Mouse (Mus musculus) forebrain, embryonic 13.5 days (tissue): ENCODE results near the gene Map3k3. TPM values are rescaled to one million over a fixed set of nuclear protein-coding genes. Genes with fewer than 3 reads are reported as not detected.
"Not testable (repeated sequence)": the region's sequence is repeated elsewhere in the genome, so short reads cannot be mapped to it uniquely, and the experiment has no call there.

Source experiments
- ATAC-seq: fragments of 200-750 bp; cut with Nextera tagmentation; 2 replicates; pipeline ENCODE4 v1.8.0; 2017
- H3K27ac ChIP-seq: fragments of 300-500 bp; sonication (generic); 2 replicates; pipeline ENCODE4 v1.5.1; 2015; ENCODE audit warnings: inconsistent platforms, mild to moderate bottlenecking, moderate library complexity
- H3K27me3 ChIP-seq: fragments of 300-500 bp; sonication (generic); 2 replicates; pipeline ENCODE4 v1.6.1; 2015; ENCODE audit warnings: mild to moderate bottlenecking, inconsistent platforms
- H3K36me3 ChIP-seq: fragments of 300-500 bp; sonication (generic); 2 replicates; pipeline ENCODE4 v1.6.1; 2015; ENCODE audit warnings: mild to moderate bottlenecking, inconsistent platforms; ENCODE audit not compliant: poor library complexity, severe bottlenecking
- H3K4me1 ChIP-seq: fragments of 300-500 bp; sonication (generic); 2 replicates; pipeline ENCODE4 v1.6.1; 2015; ENCODE audit warnings: inconsistent platforms
- H3K4me2 ChIP-seq: fragments of 300-500 bp; sonication (generic); 2 replicates; pipeline ENCODE4 v1.6.1; 2015; ENCODE audit warnings: inconsistent platforms, mild to moderate bottlenecking, moderate library complexity
- H3K4me3 ChIP-seq: fragments of 300-500 bp; sonication (generic); 2 replicates; pipeline ENCODE4 v1.5.1; 2015; ENCODE audit warnings: mild to moderate bottlenecking, inconsistent platforms
- H3K9ac ChIP-seq: fragments of 300-500 bp; sonication (generic); 2 replicates; pipeline ENCODE4 v1.6.1; 2015; ENCODE audit warnings: mild to moderate bottlenecking, inconsistent platforms
- H3K9me3 ChIP-seq: fragments of 300-500 bp; sonication (generic); replicated peaks from 2 replicates; pipeline ENCODE4 v1.6.1; 2016; ENCODE audit warnings: inconsistent platforms
- WGBS: fragments of 180-500 bp; shearing (Covaris S2); methylation state at CpG from one replicate; pipeline ENCODE4 v1.1.7; 2015; 5-methylcytosine and 5-hydroxymethylcytosine counted together
- polyA plus RNA-seq: library from polyadenylated mRNA; unstranded; fragments of >200 nt; fragmentation: Nextera tagmentation; extraction: Ambion mirVana; gene quantifications from 2 replicates; pipeline ENCODE4 v1.2.1, GENCODE M21; 2015

The Map3k3 gene
- polyA plus RNA-seq, 1 experiment from 2014 or later = 11.9 TPM

- no peaks in the 10 kb centered on the region for H3K9me3 ChIP-seq
- 77% methylated on average over 8 of the region's 8 CpGs for WGBS
- no peak for ATAC-seq
Measured at GRCm38 (mm10) chr11:106058020-106058419, 26.4 kb upstream of the Map3k3 start.

GRCm38 (mm10) chr11:106060549-106060948 lies 23.9 kb upstream of the Map3k3 start:
- 94% methylated on average over 1 of the region's 1 CpGs for WGBS
- H3K4me1 ChIP-seq = 0 out of 2 replicates have a peak, but pooled peaks cover 2% of the 10 kb centered on the region
- H3K27me3 ChIP-seq = no peaks in the 10 kb centered on the region
- ATAC-seq = no peak
- no peak overlapping the region for H3K4me3 ChIP-seq
- H3K27ac ChIP-seq = no peak overlapping the region
- peaks cover 45% of the 10 kb centered on the region for H3K36me3 ChIP-seq
- H3K9me3 ChIP-seq = no peaks in the 10 kb centered on the region
- H3K4me2 ChIP-seq = no peak overlapping the region
- no peak overlapping the region for H3K9ac ChIP-seq

More at GRCm38 (mm10) chr11:106058020-106058419, 26.4 kb upstream of the Map3k3 start:
- Histone ChIP-seq H3K4me1 (no peaks in the 10 kb centered on the region), H3K9ac (no peak overlapping the region), H3K4me2 (no peak overlapping the region), H3K36me3 (peaks cover 70% of the 10 kb centered on the region), H3K27ac (no peak overlapping the region), H3K4me3 (no peak overlapping the region), H3K27me3 (no peaks in the 10 kb centered on the region)

GRCm38 (mm10) chr11:106061311-106061710 lies 23.1 kb upstream of the Map3k3 start:
- H3K36me3 ChIP-seq = peaks cover 37% of the 10 kb centered on the region

GRCm38 (mm10) chr11:106063756-106064155 lies 20.7 kb upstream of the Map3k3 start:
- Histone ChIP-seq H3K9ac (no peak overlapping the region), H3K36me3 (peaks cover 13% of the 10 kb centered on the region), H3K27me3 (no peaks in the 10 kb centered on the region), H3K4me3 (no peak overlapping the region), H3K4me1 (peaks cover 7% of the 10 kb centered on the region), H3K4me2 (no peak overlapping the region), H3K27ac (no peak overlapping the region), H3K9me3 (no peaks in the 10 kb centered on the region)
- WGBS = 81% methylated on average over 5 of the region's 5 CpGs
- no peak for ATAC-seq

More at GRCm38 (mm10) chr11:106061311-106061710, 23.1 kb upstream of the Map3k3 start:
- WGBS = 85% methylated on average over 1 of the region's 1 CpGs
- Histone ChIP-seq H3K27me3 (no peaks in the 10 kb centered on the region), H3K27ac (no peak overlapping the region), H3K4me1 (peaks cover 2% of the 10 kb centered on the region; the same call in 1 of the 2 replicates), H3K9ac (no peak overlapping the region), H3K9me3 (no peaks in the 10 kb centered on the region), H3K4me2 (no peak overlapping the region), H3K4me3 (no peak overlapping the region)
- ATAC-seq = no peak

- H3K4me2 ChIP-seq = peak overlapping the region; percentile 95
- 46% methylated on average over 18 of the region's 18 CpGs for WGBS
- H3K36me3 ChIP-seq = 0 out of 2 replicates have a peak, but pooled peaks cover 5% of the 10 kb centered on the region
- 0 out of 2 replicates have a peak, but pooled peaks have one; percentile 6 for ATAC-seq
- H3K9ac ChIP-seq = peak overlapping the region; percentile 92; the same call in 1 of the 2 replicates
- H3K4me3 ChIP-seq = peak overlapping the region; percentile 82
- H3K9me3 ChIP-seq = no peaks in the 10 kb centered on the region
- peaks cover 7% of the 10 kb centered on the region for H3K4me1 ChIP-seq
- H3K27me3 ChIP-seq = no peaks in the 10 kb centered on the region
- H3K27ac ChIP-seq = no peak overlapping the region
Measured at GRCm38 (mm10) chr11:106065073-106065922, 19.1 kb upstream of the Map3k3 start.

- no peaks in the 10 kb centered on the region for H3K27me3 ChIP-seq
- H3K4me3 ChIP-seq = peak within 1 kb of the TSS; percentile 82
- WGBS = under 1% methylated on average over 49 of the region's 49 CpGs
- 0 out of 2 replicates have a peak, but pooled peaks cover 5% of the 10 kb centered on the region for H3K36me3 ChIP-seq
- H3K4me2 ChIP-seq = peak within 1 kb of the TSS; percentile 95
- peak within 1 kb of the TSS; percentile 92 for H3K9ac ChIP-seq
- H3K27ac ChIP-seq = peak within 1 kb of the TSS; percentile 72
- no peaks in the 10 kb centered on the region for H3K9me3 ChIP-seq
- H3K4me1 ChIP-seq = peaks cover 7% of the 10 kb centered on the region
- ATAC-seq = peak; percentile 99
Measured at GRCm38 (mm10) chr11:106065923-106066571, 18.4 kb upstream of the Map3k3 start, which contains the start of gene Taco1. Gene Taco1 (plus strand): TSS chr11:106066061.

GRCm38 (mm10) chr11:106066616-106067015 lies 17.8 kb upstream of the Map3k3 start:
- not testable (repeated sequence) for ATAC-seq, H3K36me3 ChIP-seq, H3K27me3 ChIP-seq, H3K4me1 ChIP-seq, H3K9me3 ChIP-seq, H3K27ac ChIP-seq
- 18% methylated on average over 23 of the region's 23 CpGs for WGBS
- peak overlapping the region; percentile 92 for H3K9ac ChIP-seq
- peak overlapping the region; percentile 82 for H3K4me3 ChIP-seq
- H3K4me2 ChIP-seq = peak overlapping the region; percentile 95

- 83% methylated on average over 3 of the region's 3 CpGs for WGBS
- H3K4me1 ChIP-seq = no peaks in the 10 kb centered on the region
- H3K9ac ChIP-seq = no peak overlapping the region
- no peak overlapping the region for H3K27ac ChIP-seq
- no peak for ATAC-seq
- H3K36me3 ChIP-seq = peaks cover 18% of the 10 kb centered on the region
- H3K9me3 ChIP-seq = no peaks in the 10 kb centered on the region
- no peaks in the 10 kb centered on the region for H3K27me3 ChIP-seq
- no peak overlapping the region for H3K4me2 ChIP-seq
- H3K4me3 ChIP-seq = no peak overlapping the region
Measured at GRCm38 (mm10) chr11:106073774-106074173, 10.6 kb upstream of the Map3k3 start.

- Histone ChIP-seq H3K27me3 (no peaks in the 10 kb centered on the region), H3K36me3 (peaks cover 14% of the 10 kb centered on the region), H3K4me3 (no peak overlapping the region), H3K4me1 (no peaks in the 10 kb centered on the region), H3K9me3 (no peaks in the 10 kb centered on the region), H3K27ac (no peak overlapping the region), H3K4me2 (no peak overlapping the region), H3K9ac (no peak overlapping the region)
- ATAC-seq = 0 out of 2 replicates have a peak, but pooled peaks have one; percentile 36
- 4% methylated on average over 4 of the region's 4 CpGs for WGBS
Measured at GRCm38 (mm10) chr11:106076321-106076720, 8.1 kb upstream of the Map3k3 start.

GRCm38 (mm10) chr11:106084911-106085561 lies 623 bp downstream of the Map3k3 start:
- under 1% methylated on average over 51 of the region's 61 CpGs for WGBS
- peak; percentile 55 for ATAC-seq
- peak overlapping the region; percentile 84 for H3K9ac ChIP-seq

GRCm38 (mm10) chr11:106098223-106098622 lies 13.8 kb downstream of the Map3k3 start:
- no peak overlapping the region for H3K4me2 ChIP-seq
- no peak for ATAC-seq
- H3K4me3 ChIP-seq = no peak overlapping the region
- peaks cover 20% of the 10 kb centered on the region; the same call in 1 of the 2 replicates for H3K36me3 ChIP-seq
- no peaks in the 10 kb centered on the region for H3K9me3 ChIP-seq
- no peak overlapping the region for H3K9ac ChIP-seq
- no peaks in the 10 kb centered on the region for H3K4me1 ChIP-seq
- no peaks in the 10 kb centered on the region for H3K27me3 ChIP-seq
- 89% methylated on average over 1 of the region's 1 CpGs for WGBS
- H3K27ac ChIP-seq = no peak overlapping the region

More at GRCm38 (mm10) chr11:106084911-106085561, 623 bp downstream of the Map3k3 start:
- Histone ChIP-seq H3K27me3 (no peaks in the 10 kb centered on the region), H3K4me3 (peak overlapping the region; percentile 81), H3K27ac (peak overlapping the region; percentile 98), H3K4me1 (peaks cover 19% of the 10 kb centered on the region), H3K36me3 (no peaks in the 10 kb centered on the region), H3K9me3 (no peaks in the 10 kb centered on the region), H3K4me2 (peak overlapping the region; percentile 76)
